Mouse (Mus musculus): ENCODE data around the gene Olfr1251.

- no peak for TF ChIP-seq CTCF (IDR thresholded peaks at IDR 0.05; ENCODE audit: extremely low read depth, insufficient read depth, insufficient read length, insufficient replicate concordance)
- no peak for TF ChIP-seq POLR2A (IDR thresholded peaks at IDR 0.05; ENCODE audit: low read depth, low read length)
Observed at GRCm38 (mm10) chr2:89671836-89672235, at the start of gene Olfr1251.

Measured in spleen, adult 2 months (tissue).